Mouse (Mus musculus): ENCODE measurements around the gene Ninj2.

- TF ChIP-seq POLR2A (IDR thresholded peaks at IDR 0.05; ENCODE audit: low read depth, low read length): no peak
- TF ChIP-seq CTCF (conservative IDR thresholded peaks at IDR 0.05 in 1 of 2, IDR thresholded peaks at IDR 0.05 in 1 of 2; ENCODE audit: low read depth in 2 of 2, low read length in 2 of 2): no peak
Observed at GRCm38 (mm10) chr6:120157479-120157878, 64.3 kb downstream of the Ninj2 start.
